In genomic region chr4:123647109-123647508, GRCm38 (mm10) we compare ENCODE assay signal across 23 mouse cellular contexts. TPM values are rescaled to one million over a fixed set of nuclear protein-coding genes. Genes with fewer than 3 reads are reported as not detected.
DNase-seq lines count a peak whose midpoint lies in the region; ATAC-seq and TF ChIP-seq lines count a peak whose summit lies in the region.
"Had no signal": no experiment of that assay in that cellular context is flagged by ENCODE, and none has a peak within 500 bp of the region (broad histone marks: within the 10 kb centered on the region; RNA-seq: fewer than 3 reads in every experiment).

No protein-coding gene starts in this region.

- H3K36me3 ChIP-seq in intestine, embryonic 16.5 days (ENCODE audit: control insufficient read depth, insufficient read depth, low read length) = no peaks in the 10 kb centered on the region
- H3K36me3 ChIP-seq in intestine, postnatal 0 days (ENCODE audit: control insufficient read depth, insufficient read depth) = no peaks in the 10 kb centered on the region
- H3K36me3 ChIP-seq in liver, embryonic 15.5 days (replicated peaks) = no peaks in the 10 kb centered on the region
- H3K36me3 ChIP-seq in liver, postnatal 0 days (replicated peaks; ENCODE audit: insufficient read depth, low read length) = no peaks in the 10 kb centered on the region
- no peaks in the 10 kb centered on the region for H3K36me3 ChIP-seq in lung, postnatal 0 days (ENCODE audit: insufficient read depth, low read length)
- H3K36me3 ChIP-seq in hindbrain, embryonic 11.5 days (ENCODE audit: control insufficient read depth, insufficient read depth, low read length) = no peaks in the 10 kb centered on the region
- H3K36me3 ChIP-seq: embryonic facial prominence, embryonic 12.5 days had no signal

- TF ChIP-seq CTCF in intestine, postnatal 0 days (IDR thresholded peaks at IDR 0.05; ENCODE audit: low read depth) = no peak
- TF ChIP-seq CTCF in liver, postnatal 0 days (IDR thresholded peaks at IDR 0.05; ENCODE audit: low read depth) = no peak
- no peak for TF ChIP-seq CTCF in lung, postnatal 0 days (IDR thresholded peaks at IDR 0.05)

- 0 out of 2 replicates have a peak, but pooled peaks have one; percentile 38 for ATAC-seq in intestine, embryonic 16.5 days
- no peak for ATAC-seq in intestine, postnatal 0 days
- ATAC-seq in liver, embryonic 15.5 days (ENCODE audit: insufficient read depth) = no peak
- no peak for ATAC-seq in liver, postnatal 0 days
- ATAC-seq in lung, postnatal 0 days = peak; percentile 83
- ATAC-seq in hindbrain, embryonic 11.5 days (ENCODE audit: low FRiP score) = no peak
- ATAC-seq: activated CD4-positive, CD25-positive, alpha-beta regulatory T cell, adult 4 months; CD4-positive, CD25-positive, alpha-beta regulatory T cell, adult 4 months; forebrain, embryonic 15.5 days; Patski had no signal

- peaks cover 6% of the 10 kb centered on the region for H3K4me1 ChIP-seq in intestine, embryonic 16.5 days (ENCODE audit: control insufficient read depth, insufficient read depth, low read length)
- no peaks in the 10 kb centered on the region for H3K4me1 ChIP-seq in intestine, postnatal 0 days (replicated peaks; ENCODE audit: control insufficient read depth, insufficient read depth, low read length)
- H3K4me1 ChIP-seq in liver, embryonic 15.5 days (replicated peaks) = peaks cover 25% of the 10 kb centered on the region; the same call in 1 of the 2 replicates
- H3K4me1 ChIP-seq in liver, postnatal 0 days (ENCODE audit: insufficient read depth) = no peaks in the 10 kb centered on the region; the same call in 1 of the 2 replicates
- H3K4me1 ChIP-seq in lung, postnatal 0 days (ENCODE audit: insufficient read depth, low read depth, low read length) = peaks cover 4% of the 10 kb centered on the region
- H3K4me1 ChIP-seq in hindbrain, embryonic 11.5 days (replicated peaks; ENCODE audit: control insufficient read depth, insufficient read depth, low read length) = no peaks in the 10 kb centered on the region

- H3K9ac ChIP-seq in intestine, embryonic 16.5 days (ENCODE audit: low read depth, low read length) = no peak overlapping the region
- H3K9ac ChIP-seq in intestine, postnatal 0 days (ENCODE audit: low read depth, low read length) = no peak overlapping the region
- H3K9ac ChIP-seq in liver, embryonic 15.5 days = no peak overlapping the region
- H3K9ac ChIP-seq in liver, postnatal 0 days (replicated peaks) = no peak overlapping the region
- no peak overlapping the region for H3K9ac ChIP-seq in lung, postnatal 0 days (replicated peaks; ENCODE audit: low read depth)
- H3K9ac ChIP-seq in hindbrain, embryonic 11.5 days (ENCODE audit: low read depth, low read length) = no peak overlapping the region
- H3K9ac ChIP-seq: embryonic facial prominence, embryonic 12.5 days; forebrain, embryonic 15.5 days; hindbrain, embryonic 13.5 days had no signal

- no peaks in the 10 kb centered on the region for H3K9me3 ChIP-seq in intestine, embryonic 16.5 days (ENCODE audit: control insufficient read depth, low read length)
- no peaks in the 10 kb centered on the region for H3K9me3 ChIP-seq in intestine, postnatal 0 days (ENCODE audit: control insufficient read depth)
- H3K9me3 ChIP-seq in liver, embryonic 15.5 days (replicated peaks) = no peaks in the 10 kb centered on the region
- no peaks in the 10 kb centered on the region for H3K9me3 ChIP-seq in liver, postnatal 0 days (ENCODE audit: low read length)
- H3K9me3 ChIP-seq in lung, postnatal 0 days (ENCODE audit: low read length) = no peaks in the 10 kb centered on the region
- H3K9me3 ChIP-seq in hindbrain, embryonic 11.5 days (ENCODE audit: control insufficient read depth, low read length) = no peaks in the 10 kb centered on the region
- H3K9me3 ChIP-seq: embryonic facial prominence, embryonic 12.5 days; forebrain, embryonic 15.5 days; heart, embryonic 10.5 days; hindbrain, embryonic 13.5 days had no signal

- TF ChIP-seq EP300 in liver, postnatal 0 days (IDR thresholded peaks at IDR 0.05; ENCODE audit: low read depth) = no peak
- TF ChIP-seq EP300 in lung, postnatal 0 days (IDR thresholded peaks at IDR 0.05) = peak; percentile 92

- WGBS in intestine, embryonic 16.5 days = 53% methylated on average over 2 of the region's 2 CpGs
- WGBS in intestine, postnatal 0 days = 37% methylated on average over 2 of the region's 2 CpGs
- WGBS in liver, embryonic 15.5 days (ENCODE audit: insufficient replicate concordance) = 48% methylated on average over 2 of the region's 2 CpGs
- WGBS in liver, postnatal 0 days (ENCODE audit: insufficient replicate concordance) = 54% methylated on average over 2 of the region's 2 CpGs
- WGBS in lung, postnatal 0 days = 56% methylated on average over 2 of the region's 2 CpGs
- 93% methylated on average over 2 of the region's 2 CpGs for WGBS in hindbrain, embryonic 11.5 days

- no peak overlapping the region for H3K4me3 ChIP-seq in intestine, embryonic 16.5 days (ENCODE audit: low read length)
- no peak overlapping the region for H3K4me3 ChIP-seq in intestine, postnatal 0 days (ENCODE audit: low read depth, low read length)
- H3K4me3 ChIP-seq in liver, embryonic 15.5 days (replicated peaks) = no peak overlapping the region
- H3K4me3 ChIP-seq in liver, postnatal 0 days (ENCODE audit: low read depth, low read length) = no peak overlapping the region
- H3K4me3 ChIP-seq in lung, postnatal 0 days (ENCODE audit: low read depth, low read length) = no peak overlapping the region
- H3K4me3 ChIP-seq in hindbrain, embryonic 11.5 days (ENCODE audit: low read depth, low read length) = no peak overlapping the region
- H3K4me3 ChIP-seq: embryonic facial prominence, embryonic 12.5 days; forebrain, embryonic 15.5 days; heart, embryonic 10.5 days; hindbrain, embryonic 13.5 days had no signal

- no peak overlapping the region for H3K4me2 ChIP-seq in intestine, embryonic 16.5 days (ENCODE audit: low read depth, low read length)
- no peak overlapping the region for H3K4me2 ChIP-seq in intestine, postnatal 0 days (replicated peaks; ENCODE audit: low read depth)
- no peak overlapping the region for H3K4me2 ChIP-seq in liver, embryonic 15.5 days
- no peak overlapping the region for H3K4me2 ChIP-seq in liver, postnatal 0 days (ENCODE audit: low read depth, low read length)
- no peak overlapping the region for H3K4me2 ChIP-seq in lung, postnatal 0 days (replicated peaks; ENCODE audit: low read depth, low read length)
- H3K4me2 ChIP-seq in hindbrain, embryonic 11.5 days (replicated peaks; ENCODE audit: low read depth, low read length) = no peak overlapping the region
- H3K4me2 ChIP-seq: embryonic facial prominence, embryonic 12.5 days; forebrain, embryonic 15.5 days; hindbrain, embryonic 13.5 days had no signal

- H3K27ac ChIP-seq in intestine, embryonic 16.5 days (ENCODE audit: low read length) = no peak overlapping the region
- no peak overlapping the region for H3K27ac ChIP-seq in intestine, postnatal 0 days (ENCODE audit: low read depth, low read length)
- H3K27ac ChIP-seq in liver, embryonic 15.5 days (replicated peaks) = peak overlapping the region; percentile 41; the same call in 1 of the 2 replicates
- no peak overlapping the region for H3K27ac ChIP-seq in liver, postnatal 0 days (ENCODE audit: low read depth)
- peak overlapping the region; percentile 52 for H3K27ac ChIP-seq in lung, postnatal 0 days (ENCODE audit: low read length)
- no peak overlapping the region for H3K27ac ChIP-seq in hindbrain, embryonic 11.5 days (ENCODE audit: low read depth, low read length)
- H3K27ac ChIP-seq: embryonic facial prominence, embryonic 12.5 days; forebrain, embryonic 15.5 days; hindbrain, embryonic 13.5 days had no signal

- no peaks in the 10 kb centered on the region for H3K27me3 ChIP-seq in intestine, embryonic 16.5 days (replicated peaks; ENCODE audit: control insufficient read depth, insufficient read depth, low read length)
- no peaks in the 10 kb centered on the region for H3K27me3 ChIP-seq in intestine, postnatal 0 days (replicated peaks; ENCODE audit: control insufficient read depth, insufficient read depth, low read length)
- H3K27me3 ChIP-seq in liver, embryonic 15.5 days = no peaks in the 10 kb centered on the region
- H3K27me3 ChIP-seq in liver, postnatal 0 days (ENCODE audit: insufficient read depth, low read length) = no peaks in the 10 kb centered on the region
- no peaks in the 10 kb centered on the region for H3K27me3 ChIP-seq in lung, postnatal 0 days (replicated peaks; ENCODE audit: insufficient read depth, low read length)
- H3K27me3 ChIP-seq in hindbrain, embryonic 11.5 days (ENCODE audit: control insufficient read depth, insufficient read depth, low read length) = no peaks in the 10 kb centered on the region
- H3K27me3 ChIP-seq: embryonic facial prominence, embryonic 12.5 days; forebrain, embryonic 15.5 days; hindbrain, embryonic 13.5 days; Patski had no signal

- no peak for DNase-seq in liver, postnatal 0 days
- peak; percentile 76 for DNase-seq in lung, postnatal 0 days (ENCODE audit: low spot score)
- no peak for DNase-seq in lung, postnatal 14 days
- DNase-seq in hindbrain, embryonic 11.5 days (ENCODE audit: low spot score) = no peak
- DNase-seq: adrenal gland, postnatal 14 days; B cell, adult 2 months; cerebellum, adult 11-12 months; cerebellum, adult 9-10 months; cerebellum, postnatal 25 days; gastrocnemius, postnatal 10 days; heart, adult 18-20 months; heart, postnatal 10 days; heart, postnatal 4 days had no signal

RNA-seq across cellular contexts. Expression of gene Macf1, which starts 37.1 kb away (rescaled TPM):
- polyA plus RNA-seq in intestine, embryonic 16.5 days (2015; fragmentation: Nextera tagmentation; extraction: Ambion mirVana) = 18.9 and 19.7 TPM in 2 replicates
- 17.3 and 22.8 TPM in 2 replicates for polyA plus RNA-seq in intestine, postnatal 0 days (2015; fragmentation: Nextera tagmentation; extraction: Ambion mirVana)
- 8.4 and 9.6 TPM in 2 replicates for polyA plus RNA-seq in liver, embryonic 15.5 days (2015; fragmentation: Nextera tagmentation; extraction: Ambion mirVana)
- polyA plus RNA-seq in liver, postnatal 0 days (2015; fragmentation: Nextera tagmentation; extraction: Ambion mirVana) = 9.8 and 11.3 TPM in 2 replicates
- polyA plus RNA-seq in lung, postnatal 0 days (2015; fragmentation: Nextera tagmentation; extraction: Ambion mirVana) = 181 and 221 TPM in 2 replicates
- 74.7 and 114 TPM in 2 replicates for polyA plus RNA-seq in hindbrain, embryonic 11.5 days (2014; fragmentation: Nextera tagmentation; extraction: Ambion mirVana)

Comparison
In these comparisons a context has a peak if more than half of its experiments do, and no peak if none do; other contexts are left out.
1. ATAC-seq: peak in intestine, embryonic 16.5 days (single experiment) and lung, postnatal 0 days (single experiment); none in intestine, postnatal 0 days (single experiment), liver, embryonic 15.5 days (single experiment), liver, postnatal 0 days (single experiment) and hindbrain, embryonic 11.5 days (single experiment).
2. H3K27ac ChIP-seq: peak in liver, embryonic 15.5 days (single experiment) and lung, postnatal 0 days (single experiment); none in intestine, embryonic 16.5 days (single experiment), intestine, postnatal 0 days (single experiment), liver, postnatal 0 days (single experiment) and hindbrain, embryonic 11.5 days (single experiment).